Mouse (Mus musculus): ENCODE measurements at regions not wholly inside any gene's neighbourhood (a gene's known extent, or its start where the extent isn't known, plus 50 kb on each side); places are given as distances from the start of the nearest gene placed in this dataset.

DNA sequence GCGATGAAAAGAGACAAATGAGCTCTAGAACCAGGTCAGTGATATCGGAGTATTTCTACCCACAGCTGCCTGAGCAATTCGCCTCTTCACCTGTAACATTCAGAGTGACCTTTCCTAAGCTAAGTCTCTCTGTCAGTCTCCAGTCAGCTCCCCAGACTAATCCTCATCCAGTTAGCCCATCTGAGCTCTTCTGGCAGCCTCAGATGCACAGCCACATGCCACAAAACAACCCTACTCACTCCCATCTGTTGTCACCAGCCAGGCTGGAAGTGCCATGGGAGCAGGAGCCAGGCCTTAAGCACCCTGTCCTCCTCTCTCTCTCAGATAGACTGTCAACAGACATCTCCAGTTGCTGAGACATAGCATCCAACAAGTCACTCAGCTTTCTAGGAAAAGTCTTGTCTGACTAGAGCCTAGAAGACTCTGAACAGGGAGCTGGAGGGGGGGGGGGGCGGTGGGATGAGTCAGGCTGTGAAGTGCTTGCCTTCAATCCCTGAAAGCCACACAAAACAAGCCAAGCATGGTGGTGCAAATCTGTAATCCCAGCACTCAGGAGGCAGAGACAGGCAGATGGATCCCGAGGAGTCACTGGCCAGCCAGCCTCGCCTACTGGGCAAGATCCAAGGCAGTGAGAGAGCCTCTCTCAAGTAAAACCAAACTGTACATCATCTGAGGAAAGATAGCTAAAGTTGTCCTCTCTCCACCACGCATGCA lies 225.6 kb downstream of the Mycn start:
- H3K27ac ChIP-seq (replicated peaks) = peak overlapping the region; percentile 60
- H3K4me3 ChIP-seq = no peak overlapping the region
- ATAC-seq (replicated peaks) = peak; percentile 83
- H3K4me1 ChIP-seq = peaks cover 14% of the 10 kb centered on the region
- WGBS = 66% methylated on average over 7 of the region's 7 CpGs
- H3K4me2 ChIP-seq (replicated peaks) = no peak overlapping the region
- no peaks in the 10 kb centered on the region for H3K27me3 ChIP-seq
- no peak overlapping the region for H3K9ac ChIP-seq (replicated peaks)
- H3K9me3 ChIP-seq = no peaks in the 10 kb centered on the region
- H3K36me3 ChIP-seq = no peaks in the 10 kb centered on the region

DNA sequence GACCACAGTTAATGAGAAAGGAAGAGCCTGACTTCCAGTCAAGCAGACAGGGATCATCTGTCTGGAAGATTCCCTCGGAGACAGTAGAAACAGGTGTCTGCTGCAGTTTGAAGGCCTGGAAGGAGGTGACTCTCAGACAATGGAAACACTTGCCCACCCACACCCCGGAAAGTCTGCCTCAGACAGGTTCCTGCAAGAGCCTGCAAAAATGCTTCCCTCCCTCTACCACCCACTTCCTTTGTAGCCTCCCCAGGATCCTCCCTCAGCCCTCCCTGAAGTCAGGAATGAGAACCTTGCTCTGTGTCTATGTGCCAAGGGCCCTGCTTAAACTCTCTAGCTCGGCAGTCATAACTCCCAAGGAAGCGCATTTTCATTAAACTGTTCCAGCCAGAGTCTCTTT lies 226.2 kb downstream of the Mycn start:
- no peak for ATAC-seq (replicated peaks)
- H3K4me3 ChIP-seq = no peak overlapping the region
- no peaks in the 10 kb centered on the region for H3K36me3 ChIP-seq
- no peaks in the 10 kb centered on the region for H3K27me3 ChIP-seq
- no peaks in the 10 kb centered on the region for H3K9me3 ChIP-seq
- H3K9ac ChIP-seq (replicated peaks) = no peak overlapping the region
- 60% methylated on average over 4 of the region's 4 CpGs for WGBS
- peak overlapping the region; percentile 60 for H3K27ac ChIP-seq (replicated peaks)
- no peak overlapping the region for H3K4me2 ChIP-seq (replicated peaks)
- peaks cover 14% of the 10 kb centered on the region for H3K4me1 ChIP-seq

DNA sequence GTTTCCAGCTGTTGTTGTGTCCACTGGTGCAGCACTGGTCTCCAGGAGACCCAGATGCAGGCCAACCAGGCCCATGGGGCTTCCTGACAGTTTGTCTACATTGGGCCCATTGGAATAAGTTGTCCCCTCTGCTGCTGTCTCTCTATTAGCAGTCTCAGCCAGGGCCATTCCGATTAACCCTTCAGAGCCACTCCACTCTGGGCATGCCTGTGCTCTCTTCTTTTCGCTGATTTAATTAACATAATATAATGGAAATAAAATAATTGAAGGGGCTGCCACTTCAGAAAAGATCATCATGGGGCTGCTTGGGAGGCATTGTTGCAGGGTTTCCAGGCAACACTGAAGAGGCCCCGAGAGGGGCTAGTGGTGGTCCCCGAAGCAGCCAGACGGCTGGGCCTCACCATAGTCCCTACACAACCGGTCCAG lies 231.5 kb downstream of the Mycn start:
- Histone ChIP-seq H3K36me3 (no peaks in the 10 kb centered on the region), H3K4me3 (no peak overlapping the region), H3K4me2 (replicated peaks) (no peak overlapping the region), H3K27ac (replicated peaks) (no peak overlapping the region), H3K9ac (replicated peaks) (no peak overlapping the region), H3K9me3 (no peaks in the 10 kb centered on the region), H3K27me3 (no peaks in the 10 kb centered on the region), H3K4me1 (peaks cover 26% of the 10 kb centered on the region)
- 5% methylated on average over 6 of the region's 6 CpGs for WGBS
- ATAC-seq (replicated peaks) = 0 out of 2 replicates have a peak, but pooled peaks have one; percentile 27

DNA sequence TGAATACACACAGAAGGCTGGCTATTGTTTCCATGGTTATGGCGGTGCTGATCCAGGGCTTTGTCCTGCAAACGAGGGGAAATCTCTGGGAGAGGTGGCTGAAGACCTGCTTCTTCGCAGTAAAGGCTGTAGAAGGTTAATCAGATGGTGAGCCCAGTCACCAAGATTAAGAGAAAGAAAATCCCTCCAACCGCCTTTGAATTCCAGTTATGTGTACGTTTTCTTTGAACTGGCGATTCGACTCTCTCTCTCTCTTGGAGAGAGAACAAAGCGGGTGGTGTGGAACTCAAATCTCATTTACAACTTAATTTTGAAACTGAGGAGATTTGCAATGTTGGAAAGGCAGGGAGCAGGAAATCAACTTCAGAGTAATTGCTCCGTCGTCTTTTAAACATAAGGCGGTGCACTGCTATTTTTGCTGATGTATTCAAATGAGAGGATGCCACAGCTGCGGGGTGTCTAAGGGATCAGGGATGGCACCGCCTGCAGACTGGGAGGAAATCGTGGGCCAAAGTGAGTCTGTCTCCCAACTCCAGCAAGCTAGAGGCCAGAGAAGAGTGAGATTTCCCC lies 232.7 kb downstream of the Mycn start:
- Histone ChIP-seq H3K4me1 (peaks cover 26% of the 10 kb centered on the region), H3K27me3 (no peaks in the 10 kb centered on the region), H3K27ac (replicated peaks) (peak overlapping the region; percentile 88), H3K36me3 (no peaks in the 10 kb centered on the region), H3K4me3 (no peak overlapping the region), H3K9me3 (no peaks in the 10 kb centered on the region), H3K9ac (replicated peaks) (no peak overlapping the region), H3K4me2 (replicated peaks) (peak overlapping the region; percentile 28)
- 3% methylated on average over 14 of the region's 14 CpGs for WGBS
- ATAC-seq (replicated peaks) = peak; percentile 58

DNA sequence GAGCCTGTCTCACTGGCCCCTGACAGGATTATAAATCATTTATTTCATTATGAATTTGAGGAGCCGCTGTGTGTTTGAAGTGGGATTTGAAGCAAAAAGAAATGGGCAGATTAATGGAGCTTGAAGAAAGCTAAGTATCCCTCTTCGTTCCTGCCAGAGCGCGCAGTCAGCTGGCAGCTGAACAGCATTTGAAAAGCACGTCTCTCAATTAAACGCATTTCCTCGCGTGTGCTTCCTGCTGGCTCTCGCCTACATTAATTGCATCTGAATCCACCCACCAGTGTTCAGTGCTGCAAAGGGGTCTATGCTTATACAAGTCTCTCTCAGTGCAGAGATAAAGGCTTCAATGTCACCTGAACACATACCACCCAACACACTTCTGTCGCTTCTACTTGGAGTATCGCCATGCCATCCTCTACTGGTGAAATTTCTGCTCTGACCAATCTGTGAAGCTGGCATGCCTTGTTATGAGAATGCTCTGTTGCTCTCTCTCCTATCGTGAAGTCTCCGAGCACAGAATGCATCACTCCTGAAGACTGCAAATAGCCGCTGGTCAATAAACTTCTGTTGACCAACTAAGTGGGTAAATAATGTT lies 235.3 kb downstream of the Mycn start:
- H3K4me3 ChIP-seq = no peak overlapping the region
- no peak overlapping the region for H3K4me2 ChIP-seq (replicated peaks)
- no peaks in the 10 kb centered on the region for H3K36me3 ChIP-seq
- no peaks in the 10 kb centered on the region for H3K27me3 ChIP-seq
- 49% methylated on average over 14 of the region's 14 CpGs for WGBS
- H3K4me1 ChIP-seq = peaks cover 26% of the 10 kb centered on the region
- H3K9me3 ChIP-seq = no peaks in the 10 kb centered on the region
- 0 out of 2 replicates have a peak, but pooled peaks have one; percentile 27 for ATAC-seq (replicated peaks)
- peak overlapping the region; percentile 35 for H3K27ac ChIP-seq (replicated peaks)
- H3K9ac ChIP-seq (replicated peaks) = no peak overlapping the region

DNA sequence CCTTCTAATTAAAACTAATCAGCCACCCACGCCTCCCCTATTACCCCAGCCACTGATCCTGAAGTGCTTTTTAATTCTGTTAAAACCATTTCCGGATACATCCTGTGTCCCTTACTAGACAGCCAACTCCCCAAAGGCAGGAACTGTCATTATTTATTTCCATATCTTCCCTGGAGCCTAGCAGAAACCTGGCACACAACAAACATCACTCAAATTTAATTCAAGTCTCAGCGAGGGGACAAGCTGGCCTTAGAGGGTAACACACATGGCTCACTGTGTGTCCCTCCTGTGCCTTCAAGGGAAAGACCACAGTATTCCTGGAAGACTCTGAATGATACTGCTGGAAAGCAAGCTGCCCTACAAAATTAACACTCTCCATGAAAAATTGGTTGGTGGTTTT lies 240.0 kb downstream of the Mycn start:
- H3K27ac ChIP-seq (replicated peaks) = no peak overlapping the region
- H3K9ac ChIP-seq (replicated peaks) = no peak overlapping the region
- no peaks in the 10 kb centered on the region for H3K36me3 ChIP-seq
- H3K27me3 ChIP-seq = no peaks in the 10 kb centered on the region
- no peak for ATAC-seq (replicated peaks)
- no peak overlapping the region for H3K4me3 ChIP-seq
- H3K4me1 ChIP-seq = peaks cover 7% of the 10 kb centered on the region; the same call in 1 of the 2 replicates
- H3K9me3 ChIP-seq = no peaks in the 10 kb centered on the region
- 61% methylated on average over 3 of the region's 3 CpGs for WGBS
- no peak overlapping the region for H3K4me2 ChIP-seq (replicated peaks)

DNA sequence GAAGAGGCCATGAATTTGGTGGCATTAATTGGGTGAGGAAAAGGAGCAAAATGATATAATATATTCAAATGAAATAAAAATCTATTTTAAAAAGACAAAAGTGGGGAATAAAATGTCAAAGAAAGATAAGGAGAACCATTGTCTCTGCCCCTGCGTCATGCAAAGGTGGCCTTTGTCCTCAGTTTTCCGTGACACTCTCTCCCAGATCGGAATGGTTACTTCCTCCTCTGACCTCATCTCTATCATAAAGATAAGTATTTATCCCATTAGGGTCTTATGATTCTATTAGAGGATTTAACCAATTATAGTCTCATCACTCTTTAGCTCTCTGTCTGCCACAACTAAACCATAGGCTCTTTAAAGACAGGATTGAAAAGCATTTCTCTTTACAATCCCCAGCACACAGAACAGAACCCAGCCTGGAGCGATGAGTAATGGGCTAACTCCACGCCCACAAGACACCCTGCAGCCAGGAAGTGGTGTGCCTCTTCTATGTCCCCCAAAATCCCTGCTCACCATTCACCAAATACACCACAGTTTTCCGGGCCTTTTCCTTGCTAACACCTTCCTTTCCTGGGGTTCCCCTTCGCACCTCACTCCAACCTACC lies 240.6 kb downstream of the Mycn start:
- Histone ChIP-seq H3K4me2 (replicated peaks) (no peak overlapping the region), H3K4me1 (peaks cover 2% of the 10 kb centered on the region; the same call in 1 of the 2 replicates), H3K27me3 (no peaks in the 10 kb centered on the region), H3K4me3 (no peak overlapping the region), H3K27ac (replicated peaks) (no peak overlapping the region), H3K9me3 (no peaks in the 10 kb centered on the region), H3K36me3 (no peaks in the 10 kb centered on the region), H3K9ac (replicated peaks) (no peak overlapping the region)
- no peak for ATAC-seq (replicated peaks)
- WGBS = 81% methylated on average over 7 of the region's 7 CpGs

DNA sequence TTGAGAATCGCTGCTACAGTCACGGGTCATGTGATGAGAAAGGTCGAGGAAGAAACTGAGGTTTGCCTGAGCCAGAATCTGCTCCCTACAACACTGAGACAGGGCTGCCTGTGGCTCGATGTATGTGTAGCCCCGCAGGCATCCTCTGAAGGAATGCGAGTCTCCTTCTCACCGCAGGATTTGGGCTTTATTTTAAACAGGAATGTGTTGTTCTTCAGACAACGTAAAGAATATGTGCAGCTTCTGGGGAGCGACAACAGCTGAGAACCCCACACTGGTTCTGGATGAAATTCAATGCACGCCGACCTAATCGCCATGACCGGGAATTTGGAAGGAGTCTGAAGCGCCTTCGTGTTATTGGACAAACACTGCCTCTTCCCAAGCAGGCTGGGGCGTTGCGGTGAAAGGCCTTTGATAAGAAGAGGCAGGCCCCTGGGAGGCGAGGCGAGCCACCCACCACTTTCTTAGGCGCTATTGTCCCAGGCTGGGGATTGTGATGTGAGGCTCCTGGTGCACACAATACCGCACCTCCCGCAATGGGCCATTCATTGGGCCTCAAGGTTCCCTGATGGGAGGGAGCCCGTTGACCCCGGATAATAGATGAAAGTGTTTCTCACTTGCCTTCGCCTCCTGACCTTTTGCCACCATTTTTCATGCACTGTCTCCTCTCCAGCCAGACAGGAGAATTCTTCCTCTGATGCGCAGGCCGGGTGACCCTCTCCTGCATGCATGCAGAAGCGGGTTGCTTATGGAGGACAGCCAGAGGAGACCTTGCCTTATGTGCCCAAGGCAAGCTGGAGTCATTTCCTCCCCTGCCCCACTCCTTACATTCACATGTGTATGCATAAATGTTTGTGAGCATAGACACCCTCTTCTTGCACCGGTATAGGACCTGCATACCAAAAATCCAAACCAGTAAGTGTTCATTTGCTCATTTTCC lies 247.6 kb downstream of the Mycn start:
- no peaks in the 10 kb centered on the region for H3K9me3 ChIP-seq
- H3K36me3 ChIP-seq = no peaks in the 10 kb centered on the region
- peak; percentile 29; the same call in 1 of the 2 replicates for ATAC-seq (replicated peaks)
- H3K4me2 ChIP-seq (replicated peaks) = peak overlapping the region; percentile 15
- WGBS = 9% methylated on average over 29 of the region's 29 CpGs
- H3K27me3 ChIP-seq = no peaks in the 10 kb centered on the region
- no peak overlapping the region for H3K9ac ChIP-seq (replicated peaks)
- no peak overlapping the region for H3K4me3 ChIP-seq
- peaks cover 8% of the 10 kb centered on the region for H3K4me1 ChIP-seq
- no peak overlapping the region for H3K27ac ChIP-seq (replicated peaks)

DNA sequence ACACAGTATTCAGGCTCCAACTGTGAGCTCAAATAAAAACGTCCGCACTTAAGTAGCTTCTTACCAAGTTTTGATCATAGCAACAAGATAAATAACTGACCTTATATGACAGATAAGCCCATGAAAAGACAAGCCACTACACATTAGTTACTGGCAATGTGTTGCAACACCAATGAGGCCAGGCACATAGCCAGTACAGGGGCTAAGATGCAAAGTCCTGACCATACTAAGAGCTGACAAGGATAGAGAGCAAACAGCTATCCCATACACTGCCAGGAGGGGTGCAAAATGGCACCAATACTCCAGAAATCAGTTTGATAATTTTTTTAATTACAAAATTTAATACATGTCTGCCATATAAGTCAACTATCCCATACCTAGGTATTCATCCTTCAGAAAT lies 254.3 kb downstream of the Mycn start:
- ATAC-seq (replicated peaks) = no peak
- Histone ChIP-seq H3K27me3 (no peaks in the 10 kb centered on the region), H3K9ac (replicated peaks) (no peak overlapping the region), H3K4me1 (peaks cover 25% of the 10 kb centered on the region), H3K4me3 (no peak overlapping the region), H3K36me3 (no peaks in the 10 kb centered on the region), H3K9me3 (no peaks in the 10 kb centered on the region), H3K27ac (replicated peaks) (no peak overlapping the region), H3K4me2 (replicated peaks) (no peak overlapping the region)
- 91% methylated on average over 2 of the region's 2 CpGs for WGBS

DNA sequence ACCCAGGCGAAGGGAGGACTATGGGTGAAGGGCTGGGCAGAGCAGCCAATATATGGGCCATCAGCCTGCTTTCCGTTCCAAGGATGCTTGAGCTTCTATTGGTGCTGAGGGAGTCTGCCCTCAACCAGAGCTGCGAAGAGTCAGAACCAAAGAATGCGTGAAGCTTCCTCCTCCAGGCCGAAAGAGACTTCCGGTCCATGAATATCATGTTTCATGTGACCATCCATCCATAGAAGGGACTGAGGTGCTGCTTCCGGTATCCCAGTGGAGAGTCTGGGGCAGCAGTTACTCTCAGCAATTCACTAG lies 256.5 kb downstream of the Mycn start:
- Histone ChIP-seq H3K27ac (replicated peaks) (peak overlapping the region; percentile 83), H3K27me3 (no peaks in the 10 kb centered on the region), H3K4me3 (no peak overlapping the region), H3K4me1 (peaks cover 43% of the 10 kb centered on the region), H3K36me3 (no peaks in the 10 kb centered on the region), H3K9ac (replicated peaks) (no peak overlapping the region), H3K9me3 (no peaks in the 10 kb centered on the region), H3K4me2 (replicated peaks) (peak overlapping the region; percentile 39)
- ATAC-seq (replicated peaks) = no peak
- WGBS = 47% methylated on average over 7 of the region's 7 CpGs

DNA sequence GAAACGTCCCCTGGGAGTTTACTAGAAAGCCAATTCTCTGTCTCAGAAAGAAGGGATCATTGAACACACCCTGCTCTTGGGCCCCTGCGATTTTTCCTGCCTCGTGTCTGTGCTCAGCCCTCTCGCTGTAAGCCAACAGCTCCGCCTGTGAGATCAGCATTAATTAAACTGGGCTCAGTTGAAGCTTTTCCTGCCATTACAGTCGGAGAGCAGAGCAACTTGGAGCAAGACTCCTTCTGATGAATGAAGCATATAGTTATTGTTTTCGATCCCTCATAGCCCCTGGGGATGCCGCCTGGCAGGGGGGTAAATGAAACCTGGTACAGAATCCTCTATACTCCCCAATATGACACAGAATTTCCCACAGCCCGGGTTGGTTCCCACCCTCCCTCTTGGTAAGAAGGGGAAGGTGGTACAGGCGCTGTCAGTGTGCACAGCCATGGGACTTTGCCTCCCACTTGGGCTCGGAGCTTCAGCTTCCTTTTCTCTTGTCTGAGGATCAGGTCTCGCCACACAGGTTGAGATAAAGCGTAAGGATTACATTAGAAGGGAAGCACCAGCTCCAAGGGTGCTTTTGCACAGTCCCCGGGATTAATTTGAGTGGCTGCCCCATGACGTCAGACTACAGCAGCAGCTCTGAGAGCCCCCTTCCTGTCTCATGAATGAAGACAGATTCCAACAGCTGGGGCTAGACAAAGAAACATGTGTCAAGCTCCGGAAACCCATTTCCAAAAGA lies 257.1 kb downstream of the Mycn start:
- ATAC-seq (replicated peaks) = peak; percentile 74
- H3K27ac ChIP-seq (replicated peaks) = peak overlapping the region; percentile 83
- peak overlapping the region; percentile 5; the same call in 1 of the 2 replicates for H3K9ac ChIP-seq (replicated peaks)
- H3K36me3 ChIP-seq = no peaks in the 10 kb centered on the region
- H3K4me2 ChIP-seq (replicated peaks) = peak overlapping the region; percentile 39
- H3K4me1 ChIP-seq = peaks cover 49% of the 10 kb centered on the region
- H3K27me3 ChIP-seq = no peaks in the 10 kb centered on the region
- 4% methylated on average over 16 of the region's 16 CpGs for WGBS
- no peaks in the 10 kb centered on the region for H3K9me3 ChIP-seq
- H3K4me3 ChIP-seq = peak overlapping the region; percentile 4; the same call in 1 of the 2 replicates
